Mouse (Mus musculus) thymus, adult 2 months (tissue): ENCODE data around the gene Prap1.

Experiments
- CTCF ChIP-seq: fragments of 200-500 bp; IDR thresholded peaks from 2 replicates; pipeline ENCODE4 v1.5.1; 2012; ENCODE audit warnings: mild to moderate bottlenecking, control low read depth, low read length, moderate library complexity, borderline replicate concordance; ENCODE audit not compliant: control insufficient read depth, poor library complexity, insufficient read depth; ENCODE audit errors: extremely low read depth
- POLR2A ChIP-seq: fragments of 200-500 bp; IDR thresholded peaks from 2 replicates; pipeline ENCODE4 v1.6.1; 2012; ENCODE audit warnings: mild to moderate bottlenecking, low read length, control low read depth, moderate library complexity; ENCODE audit not compliant: control insufficient read depth, poor library complexity, insufficient read depth; ENCODE audit errors: extremely low read depth

DNA sequence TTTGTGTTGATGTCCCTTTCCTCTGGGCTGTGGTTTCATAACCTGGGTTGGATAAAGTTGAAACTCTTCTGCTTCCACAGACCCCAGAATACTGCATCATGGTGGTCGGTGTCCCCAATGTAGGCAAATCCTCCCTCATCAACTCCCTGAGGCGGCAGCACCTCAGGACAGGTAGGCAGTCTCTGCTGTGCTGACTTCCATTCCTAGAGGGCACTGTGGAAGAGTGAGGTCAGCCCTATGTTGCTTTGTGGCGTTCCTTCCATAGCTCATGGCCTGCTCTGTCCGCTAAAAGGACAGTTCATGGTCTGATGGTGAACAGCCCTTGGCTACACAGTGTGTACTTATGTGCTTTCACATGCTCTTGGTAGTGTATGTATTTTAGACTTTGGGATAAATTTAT lies 51.4 kb downstream of the Prap1 start:
- no peak for TF ChIP-seq CTCF
- no peak for TF ChIP-seq POLR2A
